Mouse (Mus musculus) myocyte (in vitro differentiated cells): ENCODE measurements around the gene Arntl.

Experiments used
- MAX ChIP-seq: IDR thresholded peaks from one replicate; pipeline ENCODE4 v1.6.1; 2011; ENCODE audit warnings: low read depth, mild to moderate bottlenecking, control low read depth
- POLR2A ChIP-seq: IDR thresholded peaks from one replicate; pipeline ENCODE4 v1.6.1; 2011; ENCODE audit warnings: low read depth, mild to moderate bottlenecking, control low read depth, moderate library complexity; ENCODE audit not compliant: insufficient read length
- TCF12 ChIP-seq: IDR thresholded peaks from one replicate; pipeline ENCODE4 v1.6.1; 2011; ENCODE audit warnings: mild to moderate bottlenecking, control low read depth; ENCODE audit not compliant: poor library complexity, insufficient read depth, severe bottlenecking
- USF1 ChIP-seq: IDR thresholded peaks from one replicate; pipeline ENCODE4 v1.6.1; 2011; ENCODE audit warnings: low read depth, mild to moderate bottlenecking, control low read depth, moderate library complexity

DNA sequence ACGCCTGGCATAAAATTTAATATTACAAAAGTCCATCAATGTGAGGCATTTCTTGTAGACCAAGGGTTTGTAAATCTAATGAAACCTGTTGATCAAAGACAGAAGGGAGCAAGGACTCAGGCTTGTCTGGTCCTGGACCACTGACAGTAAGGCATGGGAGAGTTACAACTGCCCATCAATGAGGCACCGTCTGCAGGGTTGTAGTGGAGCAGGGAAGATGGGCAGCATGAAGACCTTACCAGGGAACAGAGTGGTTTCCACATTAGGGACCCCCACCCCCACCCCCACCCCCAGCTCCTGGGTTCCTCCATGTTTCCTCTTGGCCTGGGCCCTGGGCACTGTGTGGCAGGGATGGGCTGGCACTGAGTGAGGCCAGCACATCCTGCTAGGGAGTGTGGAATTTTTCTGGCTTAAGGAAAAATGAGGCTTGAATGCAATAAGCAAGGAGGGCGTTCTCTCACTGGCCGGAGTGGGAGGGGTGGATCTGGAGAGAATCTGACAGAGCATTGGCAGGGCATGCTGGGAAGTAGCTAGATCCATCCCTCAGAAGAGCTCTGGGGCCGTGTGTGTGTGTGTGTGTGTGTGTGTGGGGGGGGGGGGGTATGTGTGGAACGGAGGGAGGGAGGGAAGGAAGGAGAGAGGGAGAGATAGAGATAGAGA, 65.2 kb downstream of the Arntl start:
- no peak for TF ChIP-seq MAX
- TF ChIP-seq TCF12, result no peak
- no peak for TF ChIP-seq POLR2A
- no peak for TF ChIP-seq USF1
